Mouse (Mus musculus) testis, adult 2 months (tissue): ENCODE results near the gene Ddx3y. TPM values are rescaled to one million over a fixed set of nuclear protein-coding genes. Genes with fewer than 3 reads are reported as not detected.

ENCODE experiments used
- H3K27ac ChIP-seq: fragments of 200-500 bp; 2 replicates; pipeline ENCODE4 v1.5.1; 2012; ENCODE audit warnings: low read depth, low read length; ENCODE audit not compliant: control insufficient read depth, insufficient read depth
- H3K27me3 ChIP-seq: fragments of 200-500 bp; 2 replicates; pipeline ENCODE4 v1.6.1; 2012; ENCODE audit warnings: mild to moderate bottlenecking, low read length, moderate library complexity; ENCODE audit not compliant: control insufficient read depth, insufficient read depth
- H3K36me3 ChIP-seq: fragments of 200-500 bp; 2 replicates; pipeline ENCODE4 v1.6.1; 2012; ENCODE audit warnings: mild to moderate bottlenecking, low read length; ENCODE audit not compliant: control insufficient read depth, insufficient read depth
- H3K4me1 ChIP-seq: fragments of 200-500 bp; 2 replicates; pipeline ENCODE4 v1.6.1; 2012; ENCODE audit warnings: low read length; ENCODE audit not compliant: control insufficient read depth, insufficient read depth
- H3K4me3 ChIP-seq: fragments of 200-500 bp; 2 replicates; pipeline ENCODE4 v1.5.1; 2012; ENCODE audit warnings: low read depth, mild to moderate bottlenecking, low read length, moderate library complexity, mixed read lengths; ENCODE audit not compliant: control insufficient read depth
- CTCF ChIP-seq: fragments of 200-500 bp; IDR thresholded peaks from 2 replicates; pipeline ENCODE4 v1.5.1; 2012; ENCODE audit warnings: low read depth, mild to moderate bottlenecking, inconsistent platforms, low read length, moderate library complexity; ENCODE audit not compliant: control insufficient read depth, insufficient read depth, insufficient replicate concordance
- POLR2A ChIP-seq: fragments of 200-500 bp; IDR thresholded peaks from 2 replicates; pipeline ENCODE4 v1.6.1; 2012; ENCODE audit warnings: low read depth, mild to moderate bottlenecking, inconsistent platforms, low read length, moderate library complexity; ENCODE audit not compliant: control insufficient read depth
- polyA plus RNA-seq: library from polyadenylated mRNA; depleted of rRNA; stranded (reverse); fragments of >200 nt; gene quantifications from 2 replicates; pipeline ENCODE4 v1.2.3, GENCODE M21; 2012; rRNA removed

The Ddx3y gene
- polyA plus RNA-seq: 0.88 and 1.7 TPM in 2 replicates

DNA sequence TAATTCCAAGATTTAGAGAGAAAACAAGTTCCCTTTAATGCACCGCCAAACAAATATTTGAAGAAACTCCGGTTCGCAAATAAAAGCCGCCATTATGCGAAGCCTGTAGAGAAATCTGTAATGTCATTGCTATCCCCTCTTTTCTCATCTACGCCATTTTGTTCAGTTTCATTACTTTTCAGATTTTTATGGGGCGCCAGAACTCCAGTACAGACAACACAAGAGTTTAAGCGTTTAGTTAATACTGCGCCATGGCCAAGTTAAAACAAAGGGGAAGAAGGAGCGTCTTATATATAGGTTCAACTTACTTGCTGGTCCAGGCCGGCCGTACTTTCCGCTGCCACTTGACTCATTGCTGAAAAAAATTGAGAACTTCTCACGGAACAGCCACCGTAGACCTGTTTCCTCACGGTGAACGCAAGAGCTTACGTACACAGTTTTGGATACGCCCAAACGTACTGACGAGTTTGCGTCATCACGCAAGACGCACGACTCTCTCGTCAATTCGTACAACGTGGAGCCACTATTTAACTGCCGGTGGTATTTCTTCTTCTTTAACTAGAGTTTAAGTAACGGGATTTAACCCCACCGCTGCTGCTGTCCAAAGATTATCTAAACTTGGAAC lies at the start of gene Ddx3y:
Gene Ddx3y (minus strand): TSS at position 459 of the 625 bp plus-strand sequence.
- Histone ChIP-seq H3K4me3 (peak within 1 kb of the TSS; percentile 73), H3K36me3 (no peaks in the 10 kb centered on the region), H3K27me3 (no peaks in the 10 kb centered on the region), H3K4me1 (no peaks in the 10 kb centered on the region), H3K27ac (peak within 1 kb of the TSS; percentile 80)
- TF ChIP-seq POLR2A: no peak

DNA sequence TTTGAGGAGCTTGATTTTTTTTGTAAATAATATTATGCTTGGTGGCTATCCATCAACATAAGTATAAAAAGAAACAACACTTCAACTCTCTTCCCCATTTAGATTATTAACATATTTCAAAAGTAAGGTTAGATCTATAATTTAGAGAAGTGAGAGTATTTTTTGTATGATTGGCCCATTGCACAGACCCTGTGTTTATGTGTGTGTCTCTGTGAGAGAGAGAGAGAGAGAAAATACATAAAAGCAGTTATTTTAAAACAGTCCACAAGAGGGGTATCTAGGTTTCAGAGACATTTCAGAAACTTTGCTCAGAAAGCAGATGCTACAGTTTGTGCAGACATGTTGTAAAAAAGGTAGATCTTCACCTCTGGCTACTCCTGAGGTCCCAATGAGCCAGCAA lies 7.3 kb upstream of the Ddx3y start:
- no peak overlapping the region for H3K4me3 ChIP-seq
- no peaks in the 10 kb centered on the region for H3K27me3 ChIP-seq
- H3K4me1 ChIP-seq: no peaks in the 10 kb centered on the region
- TF ChIP-seq CTCF (no peak), POLR2A (no peak)
- H3K36me3 ChIP-seq: no peaks in the 10 kb centered on the region
- no peak overlapping the region for H3K27ac ChIP-seq

DNA sequence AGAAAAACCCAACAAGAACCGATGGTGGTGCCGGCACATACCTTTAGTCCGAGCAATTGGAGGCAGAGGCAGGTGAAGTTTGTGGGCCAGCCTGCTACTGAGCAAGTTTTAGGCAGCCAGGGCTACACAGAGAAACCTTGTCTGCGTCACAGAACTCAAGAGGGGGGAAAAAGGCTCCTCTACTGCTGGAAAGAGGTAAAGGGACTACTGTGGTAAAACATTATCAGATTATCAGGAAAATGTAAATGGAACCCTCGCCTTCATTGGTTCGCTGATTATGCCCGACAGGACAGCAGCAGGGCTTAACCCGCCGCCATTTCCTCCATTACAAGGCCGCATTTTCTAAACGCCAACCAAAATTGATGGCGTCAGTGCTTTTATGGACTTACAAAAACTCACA lies 694 bp downstream of the Ddx3y start:
- Histone ChIP-seq H3K4me1 (no peaks in the 10 kb centered on the region), H3K27me3 (no peaks in the 10 kb centered on the region), H3K36me3 (no peaks in the 10 kb centered on the region), H3K4me3 (peak overlapping the region; percentile 73), H3K27ac (peak overlapping the region; percentile 80)
- TF ChIP-seq POLR2A: no peak
- no peak for TF ChIP-seq CTCF

DNA sequence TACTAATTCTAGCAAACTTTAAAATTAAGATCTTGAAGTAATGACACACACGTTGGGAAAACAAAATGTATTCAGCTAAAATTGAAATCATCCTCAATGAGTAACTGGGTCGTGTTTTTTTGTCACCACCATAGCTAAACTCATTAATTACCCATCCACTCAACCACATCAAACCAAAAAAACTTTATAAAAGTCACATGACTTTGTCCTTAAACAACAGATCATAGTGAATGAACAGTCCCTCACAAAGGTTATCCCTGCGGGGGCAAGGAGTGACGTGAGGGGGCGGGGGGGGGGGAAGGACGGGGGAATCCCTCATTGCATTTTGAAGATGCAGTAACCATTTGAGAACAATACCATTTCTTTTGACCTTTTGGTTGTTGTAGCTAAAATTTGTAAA lies 40.3 kb downstream of the Ddx3y start:
- Histone ChIP-seq H3K27me3 (no peaks in the 10 kb centered on the region), H3K36me3 (no peaks in the 10 kb centered on the region), H3K27ac (no peak overlapping the region), H3K4me1 (no peaks in the 10 kb centered on the region), H3K4me3 (no peak overlapping the region)
- TF ChIP-seq CTCF: no peak
- TF ChIP-seq POLR2A: no peak

DNA sequence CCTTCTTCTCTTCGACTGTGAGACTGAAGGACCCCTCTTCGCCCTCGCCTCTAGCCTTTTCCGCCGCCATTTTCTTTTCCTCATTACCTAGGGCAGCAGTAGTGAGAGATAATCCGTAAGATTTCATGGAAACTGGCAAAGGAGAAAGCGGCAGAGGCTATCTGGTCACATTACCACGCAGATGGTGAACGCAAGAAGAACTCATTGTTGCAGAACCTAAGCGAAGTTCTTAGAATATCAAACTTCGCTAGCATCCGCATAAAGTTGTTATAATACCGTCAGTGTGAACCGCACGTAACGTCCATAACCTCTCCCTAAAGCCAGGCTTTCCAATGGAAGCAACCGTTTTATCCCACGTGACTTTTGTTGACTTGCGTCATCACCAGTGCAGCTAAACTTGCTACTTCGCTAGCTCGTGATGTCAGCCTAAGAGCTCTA lies 41.0 kb downstream of the Ddx3y start, which contains the start of gene Uty:
Gene Uty (minus strand): TSS at position 334 of the 438 bp plus-strand sequence.
- peak within 1 kb of the TSS; percentile 85 for H3K4me3 ChIP-seq
- no peak for TF ChIP-seq CTCF
- TF ChIP-seq POLR2A: no peak
- no peaks in the 10 kb centered on the region for H3K4me1 ChIP-seq
- H3K36me3 ChIP-seq: no peaks in the 10 kb centered on the region
- peak within 1 kb of the TSS; percentile 90 for H3K27ac ChIP-seq
- H3K27me3 ChIP-seq: no peaks in the 10 kb centered on the region

DNA sequence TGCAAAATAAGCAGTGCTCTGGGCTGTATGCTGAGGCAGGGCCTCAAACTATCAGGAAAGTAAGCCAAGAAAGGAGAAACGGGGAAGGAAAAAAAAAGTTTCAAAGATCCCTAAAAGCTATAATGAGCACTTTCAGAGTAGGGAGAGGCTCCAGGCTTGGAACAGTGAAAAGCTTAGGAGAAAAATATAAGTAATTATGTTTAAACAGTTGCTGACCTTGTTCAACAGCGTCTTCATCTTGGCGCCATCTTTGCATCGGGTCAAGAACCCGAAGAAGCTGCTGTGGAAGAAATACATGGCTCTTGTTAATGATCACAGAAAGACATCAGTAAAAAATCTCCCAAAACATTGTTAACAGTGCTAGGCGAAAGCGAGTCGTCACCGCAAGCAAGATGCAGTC lies 41.5 kb downstream of the Ddx3y start:
- Histone ChIP-seq H3K4me1 (no peaks in the 10 kb centered on the region), H3K27me3 (no peaks in the 10 kb centered on the region), H3K4me3 (peak overlapping the region; percentile 85), H3K27ac (peak overlapping the region; percentile 90), H3K36me3 (no peaks in the 10 kb centered on the region)
- TF ChIP-seq POLR2A (no peak), CTCF (no peak)

DNA sequence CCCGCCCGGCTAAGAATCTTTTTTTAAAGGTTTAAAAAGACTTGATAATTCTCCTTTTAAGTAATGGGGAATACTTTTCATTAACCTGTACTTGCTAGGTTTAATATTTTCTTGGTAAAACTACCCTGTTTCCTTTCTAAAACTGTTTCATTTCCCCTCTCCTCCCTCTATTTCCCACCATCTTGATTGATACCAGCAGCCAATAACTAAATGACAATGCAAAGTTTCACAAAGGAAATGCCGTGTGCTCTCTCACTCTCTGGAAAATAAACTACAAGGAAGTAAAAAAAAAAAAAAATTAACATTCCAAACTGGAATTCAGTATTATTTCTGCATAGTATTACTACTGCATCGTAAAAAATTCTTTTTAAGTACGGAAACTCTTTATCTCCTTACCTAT lies 42.0 kb downstream of the Ddx3y start:
- H3K27me3 ChIP-seq: no peaks in the 10 kb centered on the region
- H3K27ac ChIP-seq: no peak overlapping the region
- H3K4me3 ChIP-seq: no peak overlapping the region
- H3K36me3 ChIP-seq: no peaks in the 10 kb centered on the region
- H3K4me1 ChIP-seq: no peaks in the 10 kb centered on the region
- TF ChIP-seq POLR2A (no peak), CTCF (no peak)
